Mouse (Mus musculus) heart, embryonic 10.5 days (tissue): ENCODE measurements around the gene Ilf3. TPM values are rescaled to one million over a fixed set of nuclear protein-coding genes. Genes with fewer than 3 reads are reported as not detected.

ENCODE experiments used
- DNase-seq: peaks from one replicate; pipeline ENCODE4 v3.0.0-alpha.2; 2017; ENCODE audit warnings: low spot score
- H3K27ac ChIP-seq: fragments of 300-500 bp; sonication (generic); 2 replicates; pipeline ENCODE4 v1.5.1; 2016; ENCODE audit warnings: mild to moderate bottlenecking
- H3K27me3 ChIP-seq: fragments of 300-500 bp; sonication (generic); 2 replicates; pipeline ENCODE4 v1.6.1; 2016; ENCODE audit warnings: mild to moderate bottlenecking; ENCODE audit not compliant: poor library complexity, insufficient read depth, severe bottlenecking
- H3K36me3 ChIP-seq: fragments of 300-500 bp; sonication (generic); 2 replicates; pipeline ENCODE4 v1.6.1; 2016; ENCODE audit warnings: mild to moderate bottlenecking, moderate library complexity
- H3K4me1 ChIP-seq: fragments of 300-500 bp; sonication (generic); 2 replicates; pipeline ENCODE4 v1.6.1; 2016; ENCODE audit warnings: mild to moderate bottlenecking
- H3K4me3 ChIP-seq: fragments of 300-500 bp; sonication (generic); 2 replicates; pipeline ENCODE4 v1.5.1; 2016; ENCODE audit warnings: mild to moderate bottlenecking, moderate library complexity
- H3K9me3 ChIP-seq: fragments of 300-500 bp; sonication (generic); 2 replicates; pipeline ENCODE4 v1.6.1; 2016; ENCODE audit warnings: mild to moderate bottlenecking, moderate library complexity
- WGBS: fragments of 180-500 bp; shearing (Covaris S2); methylation state at CpG from one replicate; pipeline ENCODE4 v1.1.7; 2016; 5-methylcytosine and 5-hydroxymethylcytosine counted together
- polyA plus RNA-seq: library from polyadenylated mRNA; unstranded; fragments of >200 nt; fragmentation: Nextera tagmentation; extraction: Ambion mirVana; gene quantifications from 2 replicates; pipeline ENCODE4 v1.2.1, GENCODE M21; 2016

Ilf3 gene
- polyA plus RNA-seq, 1 experiment from 2014 or later = 197 TPM

DNA sequence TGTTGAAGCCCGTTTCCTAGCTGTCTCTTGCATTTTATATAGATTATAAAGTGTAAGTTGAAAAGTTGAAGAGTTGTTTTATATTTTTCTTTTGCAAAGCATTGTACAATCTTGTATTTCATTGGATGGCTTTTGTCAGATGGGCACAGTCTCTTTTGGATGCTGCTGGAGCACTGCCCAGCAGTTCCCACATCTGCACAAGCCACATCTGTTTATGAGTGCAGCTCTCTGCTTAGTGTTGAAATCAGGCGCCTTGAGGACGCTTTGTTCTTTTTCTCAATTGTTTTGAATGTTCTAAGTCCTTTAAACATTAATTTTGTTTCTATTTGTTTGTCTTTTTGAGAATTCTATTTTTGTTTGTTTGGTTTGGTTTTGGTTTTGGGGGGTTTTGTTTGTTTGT is 70.5 kb downstream of the Ilf3 start:
- Histone ChIP-seq H3K9me3 (no peaks in the 10 kb centered on the region), H3K27me3 (no peaks in the 10 kb centered on the region), H3K36me3 (0 out of 2 replicates have a peak, but pooled peaks cover 2% of the 10 kb centered on the region), H3K4me1 (peaks cover 58% of the 10 kb centered on the region), H3K4me3 (no peak overlapping the region), H3K27ac (no peak overlapping the region)
- DNase-seq = no peak
- 66% methylated on average over 3 of the region's 3 CpGs for WGBS

DNA sequence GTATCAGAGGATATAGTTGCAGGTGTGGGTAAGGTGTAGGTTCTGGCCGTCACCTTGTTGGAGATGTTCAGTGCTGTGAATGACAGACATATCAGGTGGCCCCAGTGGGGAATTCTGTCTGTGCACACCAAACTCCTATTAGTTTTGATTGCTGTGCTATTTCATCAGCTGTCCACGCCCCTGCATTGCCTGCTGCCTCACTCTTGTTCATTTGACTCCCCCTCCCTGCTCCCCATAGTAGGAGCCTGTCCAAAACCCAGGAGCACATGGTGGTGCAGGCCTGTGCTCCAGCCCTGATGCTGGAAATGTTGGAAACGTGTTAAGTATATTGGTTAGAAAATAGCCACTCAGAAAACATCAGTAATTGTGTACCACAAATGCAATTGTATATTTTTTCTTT is 71.8 kb downstream of the Ilf3 start:
- no peak overlapping the region for H3K4me3 ChIP-seq
- H3K9me3 ChIP-seq = no peaks in the 10 kb centered on the region
- H3K27ac ChIP-seq = no peak overlapping the region
- no peak for DNase-seq
- H3K27me3 ChIP-seq = no peaks in the 10 kb centered on the region
- peaks cover 50% of the 10 kb centered on the region for H3K4me1 ChIP-seq
- 77% methylated on average over 3 of the region's 3 CpGs for WGBS
- H3K36me3 ChIP-seq = 0 out of 2 replicates have a peak, but pooled peaks cover 3% of the 10 kb centered on the region

DNA sequence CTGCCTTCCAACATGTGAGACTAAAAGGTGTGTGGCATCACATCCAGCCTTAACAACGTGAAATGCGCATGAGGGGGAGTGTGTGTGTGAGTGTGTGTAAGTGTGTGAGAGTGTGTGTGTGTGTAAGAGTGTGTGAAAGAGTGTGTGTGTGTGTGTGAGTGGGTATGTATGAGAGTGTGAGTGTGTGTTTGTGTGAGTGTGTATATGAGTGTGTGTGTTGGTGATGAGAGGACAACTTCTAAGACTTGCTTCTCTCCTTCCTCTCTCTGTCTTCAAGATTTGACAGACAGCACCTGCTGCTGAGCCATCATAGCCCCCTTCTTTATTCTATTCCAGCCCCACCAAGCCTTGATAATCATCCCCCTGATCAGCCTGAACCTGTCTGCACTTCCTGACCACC is 72.2 kb downstream of the Ilf3 start:
- H3K9me3 ChIP-seq = no peaks in the 10 kb centered on the region
- no peak overlapping the region for H3K4me3 ChIP-seq
- WGBS = 92% methylated on average over 2 of the region's 2 CpGs
- H3K4me1 ChIP-seq = peaks cover 50% of the 10 kb centered on the region
- no peak for DNase-seq
- H3K36me3 ChIP-seq = peaks cover 8% of the 10 kb centered on the region; the same call in 1 of the 2 replicates
- no peak overlapping the region for H3K27ac ChIP-seq
- H3K27me3 ChIP-seq = no peaks in the 10 kb centered on the region

GRCm38 (mm10) chr9:21440387-21440786 is 72.7 kb downstream of the Ilf3 start:
- Histone ChIP-seq H3K36me3 (peaks cover 12% of the 10 kb centered on the region), H3K27me3 (no peaks in the 10 kb centered on the region), H3K27ac (no peak overlapping the region), H3K9me3 (no peaks in the 10 kb centered on the region), H3K4me3 (no peak overlapping the region), H3K4me1 (peaks cover 48% of the 10 kb centered on the region)
- no peak for DNase-seq

GRCm38 (mm10) chr9:21443853-21444252 is 76.2 kb downstream of the Ilf3 start:
- Histone ChIP-seq H3K4me3 (no peak overlapping the region), H3K27me3 (no peaks in the 10 kb centered on the region), H3K36me3 (peaks cover 23% of the 10 kb centered on the region), H3K9me3 (no peaks in the 10 kb centered on the region), H3K27ac (no peak overlapping the region), H3K4me1 (peaks cover 24% of the 10 kb centered on the region)
- DNase-seq = no peak
- WGBS = 94% methylated on average over 8 of the region's 8 CpGs

DNA sequence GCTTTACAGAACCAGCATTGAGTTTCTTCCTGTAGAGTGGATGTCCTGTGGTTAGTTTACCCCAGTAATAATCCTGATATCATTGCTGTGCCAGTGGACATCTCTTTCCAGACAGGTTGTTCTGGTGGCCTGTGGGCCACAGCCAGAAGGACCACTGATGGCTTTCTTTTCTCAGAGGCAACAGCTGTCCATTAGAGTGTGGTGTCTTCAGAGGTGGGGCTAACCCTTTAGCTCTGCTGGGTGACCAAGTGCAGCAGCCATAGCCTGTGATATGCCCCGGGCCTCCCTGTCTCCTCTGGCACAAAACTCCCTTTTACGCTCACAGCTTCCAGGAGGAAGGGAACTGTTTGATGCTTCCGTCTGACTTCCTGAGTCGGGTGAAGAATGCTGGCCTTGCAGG is 76.9 kb downstream of the Ilf3 start:
- Histone ChIP-seq H3K9me3 (no peaks in the 10 kb centered on the region), H3K27me3 (no peaks in the 10 kb centered on the region), H3K27ac (no peak overlapping the region), H3K36me3 (peaks cover 26% of the 10 kb centered on the region), H3K4me3 (no peak overlapping the region), H3K4me1 (peaks cover 23% of the 10 kb centered on the region)
- DNase-seq = no peak
- WGBS = 84% methylated on average over 4 of the region's 4 CpGs

DNA sequence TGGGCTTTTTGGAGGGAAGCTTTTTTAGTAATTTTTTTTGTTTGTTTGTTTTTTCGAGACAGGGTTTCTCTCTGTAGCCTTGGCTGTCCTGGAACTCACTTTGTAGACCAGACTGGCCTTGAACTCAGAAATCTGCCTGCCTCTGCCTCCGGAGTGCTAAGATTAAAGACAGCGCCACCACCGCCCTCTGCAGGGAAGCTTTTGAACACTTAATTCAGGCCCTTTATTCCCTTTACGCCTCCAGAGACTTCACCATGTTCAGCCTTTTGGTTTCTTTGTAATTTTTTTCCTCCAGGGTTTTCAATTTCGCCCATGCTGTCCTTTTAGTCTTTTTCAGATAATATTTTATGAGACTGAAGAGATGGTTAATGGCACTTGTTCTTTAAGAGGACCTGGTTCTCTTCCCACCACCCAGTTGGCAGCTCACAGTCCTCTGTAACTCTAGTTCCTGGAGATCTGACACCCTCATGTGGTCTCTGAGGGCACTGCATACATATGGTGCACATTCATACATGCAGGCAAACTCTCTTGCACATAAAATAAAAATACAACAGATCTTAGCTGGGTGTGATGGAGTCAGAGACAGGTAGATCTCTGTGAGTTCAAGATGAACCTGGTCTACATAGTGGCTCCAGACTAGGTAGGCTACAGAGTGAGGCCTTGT is 77.5 kb downstream of the Ilf3 start:
- H3K9me3 ChIP-seq = no peaks in the 10 kb centered on the region
- peaks cover 23% of the 10 kb centered on the region for H3K4me1 ChIP-seq
- H3K27me3 ChIP-seq = no peaks in the 10 kb centered on the region
- H3K27ac ChIP-seq = no peak overlapping the region
- no peak overlapping the region for H3K4me3 ChIP-seq
- WGBS = 94% methylated on average over 6 of the region's 6 CpGs
- no peak for DNase-seq
- H3K36me3 ChIP-seq = peaks cover 26% of the 10 kb centered on the region

GRCm38 (mm10) chr9:21447778-21448177 is 80.1 kb downstream of the Ilf3 start:
- Histone ChIP-seq H3K4me3 (no peak overlapping the region), H3K27me3 (no peaks in the 10 kb centered on the region)
- WGBS = 78% methylated on average over 2 of the region's 2 CpGs

DNA sequence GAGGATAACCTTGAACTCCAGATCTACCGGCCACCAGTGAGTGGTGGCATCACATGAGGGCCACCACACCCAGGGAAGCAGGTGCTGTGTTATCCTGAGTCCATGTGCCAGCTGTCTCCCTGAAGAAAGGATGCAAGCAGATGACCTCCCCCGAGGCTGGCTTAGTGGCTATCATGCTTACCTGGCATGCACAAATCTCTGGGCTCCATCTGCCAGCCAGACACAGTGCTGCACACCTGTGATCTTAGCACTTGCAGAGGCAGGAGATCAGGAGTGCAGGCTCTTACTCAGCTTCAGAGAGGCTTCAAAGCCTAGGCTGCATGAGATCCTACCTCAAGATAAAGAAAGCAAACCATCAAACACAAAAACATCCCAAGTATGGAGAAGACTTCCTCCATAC is 82.0 kb downstream of the Ilf3 start:
- peak overlapping the region; percentile 13; the same call in 1 of the 2 replicates for H3K27ac ChIP-seq
- no peak for DNase-seq
- no peaks in the 10 kb centered on the region for H3K27me3 ChIP-seq
- H3K4me3 ChIP-seq = no peak overlapping the region
- H3K4me1 ChIP-seq = peaks cover 45% of the 10 kb centered on the region
- WGBS = 85% methylated on average over 2 of the region's 2 CpGs
- H3K36me3 ChIP-seq = peaks cover 20% of the 10 kb centered on the region
- H3K9me3 ChIP-seq = no peaks in the 10 kb centered on the region

More at GRCm38 (mm10) chr9:21447778-21448177, 80.1 kb downstream of the Ilf3 start:
- no peak for DNase-seq
- Histone ChIP-seq H3K27ac (no peak overlapping the region), H3K36me3 (peaks cover 24% of the 10 kb centered on the region), H3K4me1 (peaks cover 42% of the 10 kb centered on the region), H3K9me3 (no peaks in the 10 kb centered on the region)

DNA sequence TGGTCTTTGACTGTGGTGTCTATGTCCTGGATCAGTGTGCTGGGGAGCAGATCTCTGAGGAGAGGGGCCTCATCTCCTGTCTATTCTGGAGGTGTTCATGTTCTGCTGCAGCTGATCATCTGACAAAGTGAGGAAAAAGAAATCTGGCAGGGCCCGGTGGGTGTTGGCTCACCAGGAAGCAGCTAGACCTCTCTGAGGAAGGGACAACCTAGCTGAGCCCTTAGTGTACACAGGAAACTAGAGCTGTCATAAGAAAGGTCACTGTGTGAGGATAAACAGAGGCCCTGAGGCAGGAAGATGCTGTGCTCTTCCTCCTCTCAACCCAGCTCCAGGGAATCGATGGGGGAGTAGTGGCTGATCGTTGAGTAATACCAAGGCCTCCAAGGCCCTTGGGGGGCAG is 82.6 kb downstream of the Ilf3 start:
- no peak overlapping the region for H3K4me3 ChIP-seq
- peaks cover 49% of the 10 kb centered on the region for H3K4me1 ChIP-seq
- peaks cover 15% of the 10 kb centered on the region for H3K36me3 ChIP-seq
- DNase-seq = no peak
- 64% methylated on average over 3 of the region's 3 CpGs for WGBS
- peak overlapping the region; percentile 13; the same call in 1 of the 2 replicates for H3K27ac ChIP-seq
- H3K27me3 ChIP-seq = no peaks in the 10 kb centered on the region
- no peaks in the 10 kb centered on the region for H3K9me3 ChIP-seq

GRCm38 (mm10) chr9:21451391-21451790 is 83.7 kb downstream of the Ilf3 start:
- Histone ChIP-seq H3K27ac (peak overlapping the region; percentile 65), H3K4me3 (peak overlapping the region; percentile 18; the same call in 1 of the 2 replicates), H3K4me1 (peaks cover 52% of the 10 kb centered on the region)

GRCm38 (mm10) chr9:21451870-21452269 is 84.2 kb downstream of the Ilf3 start:
- Histone ChIP-seq H3K27me3 (no peaks in the 10 kb centered on the region), H3K4me3 (peak overlapping the region; percentile 18; the same call in 1 of the 2 replicates), H3K27ac (peak overlapping the region; percentile 65), H3K4me1 (peaks cover 52% of the 10 kb centered on the region), H3K9me3 (no peaks in the 10 kb centered on the region), H3K36me3 (peaks cover 11% of the 10 kb centered on the region)
- peak; percentile 91 for DNase-seq
- 25% methylated on average over 8 of the region's 8 CpGs for WGBS

More at GRCm38 (mm10) chr9:21451391-21451790, 83.7 kb downstream of the Ilf3 start:
- 76% methylated on average over 8 of the region's 8 CpGs for WGBS
- no peak for DNase-seq
- no peaks in the 10 kb centered on the region for H3K9me3 ChIP-seq
- H3K27me3 ChIP-seq = no peaks in the 10 kb centered on the region
- H3K36me3 ChIP-seq = peaks cover 11% of the 10 kb centered on the region

GRCm38 (mm10) chr9:21453003-21453402 is 85.3 kb downstream of the Ilf3 start:
- WGBS = 85% methylated on average over 7 of the region's 7 CpGs
- peaks cover 7% of the 10 kb centered on the region for H3K36me3 ChIP-seq
- H3K4me3 ChIP-seq = no peak overlapping the region
- H3K27ac ChIP-seq = no peak overlapping the region
- no peaks in the 10 kb centered on the region for H3K9me3 ChIP-seq
- H3K27me3 ChIP-seq = no peaks in the 10 kb centered on the region
- DNase-seq = no peak
- H3K4me1 ChIP-seq = peaks cover 48% of the 10 kb centered on the region

DNA sequence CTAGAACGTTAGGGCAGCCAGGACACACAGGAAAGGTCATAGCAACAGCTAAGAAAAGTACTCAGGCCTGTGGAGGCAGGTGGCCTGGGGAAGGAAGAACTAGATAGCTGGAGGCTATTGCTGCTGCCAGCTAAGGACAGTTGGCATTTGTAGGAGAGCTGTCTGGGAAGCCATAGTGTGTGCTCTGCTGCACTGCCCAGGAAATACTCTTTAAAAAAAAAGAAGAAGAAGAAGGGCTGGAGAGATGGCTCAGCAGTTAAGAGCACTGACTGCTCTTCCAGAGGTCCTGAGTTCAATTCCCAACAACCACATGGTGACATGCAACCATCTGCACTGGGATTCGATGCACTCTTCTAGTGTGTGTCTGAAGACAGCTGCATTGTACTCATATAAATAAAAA is 85.8 kb downstream of the Ilf3 start:
- Histone ChIP-seq H3K27me3 (no peaks in the 10 kb centered on the region), H3K4me3 (no peak overlapping the region), H3K9me3 (no peaks in the 10 kb centered on the region), H3K4me1 (peaks cover 48% of the 10 kb centered on the region), H3K36me3 (peaks cover 10% of the 10 kb centered on the region), H3K27ac (no peak overlapping the region)
- DNase-seq = no peak
- 75% methylated on average over 2 of the region's 2 CpGs for WGBS
